ENCODE assay signal across 11 mouse cellular contexts in genomic region chr9:63697606-63698005, GRCm38 (mm10).
DNase-seq lines count a peak whose midpoint lies in the region; ATAC-seq and TF ChIP-seq lines count a peak whose summit lies in the region.
"Had no signal": no experiment of that assay in that cellular context is flagged by ENCODE, and none has a peak within 500 bp of the region (broad histone marks: within the 10 kb centered on the region; RNA-seq: fewer than 3 reads in every experiment).

No protein-coding gene starts in this region.

- TF ChIP-seq EP300 in MEL (IDR thresholded peaks at IDR 0.05; ENCODE audit: low read depth in 1 of 2, low read length in 2 of 2): peak; percentile 11 to 61; a peak in 2 of 4 replicates

- no peak overlapping the region for H3K4me2 ChIP-seq in forebrain, embryonic 15.5 days (replicated peaks)
- no peak overlapping the region for H3K4me2 ChIP-seq in limb, embryonic 14.5 days (replicated peaks; ENCODE audit: low read depth, low read length, severe bottlenecking)
- H3K4me2 ChIP-seq: limb, embryonic 15.5 days had no signal

- no peak overlapping the region for H3K4me3 ChIP-seq in forebrain, embryonic 10.5 days
- H3K4me3 ChIP-seq in forebrain, embryonic 15.5 days: no peak overlapping the region
- no peak overlapping the region for H3K4me3 ChIP-seq in kidney, adult 2 months (ENCODE audit: insufficient read depth, low read depth, low read length)
- 0 out of 4 replicates have a peak overlapping the region, but pooled peaks of 1 of the 2 experiments have one; percentile 8 for H3K4me3 ChIP-seq in MEL (ENCODE audit: control insufficient read depth in 1 of 2, insufficient read depth in 1 of 2, low read depth in 2 of 2, low read length in 2 of 2)
- no peak overlapping the region for H3K4me3 ChIP-seq in limb, embryonic 14.5 days (replicated peaks; ENCODE audit: low read length)
- H3K4me3 ChIP-seq: limb, embryonic 15.5 days had no signal

- no peak overlapping the region for H3K9ac ChIP-seq in forebrain, embryonic 15.5 days (replicated peaks)
- H3K9ac ChIP-seq in MEL (ENCODE audit: control insufficient read depth, low read depth, low read length, poor library complexity, severe bottlenecking): peak overlapping the region; percentile 47
- H3K9ac ChIP-seq in limb, embryonic 14.5 days (ENCODE audit: low read depth, low read length, severe bottlenecking): peak overlapping the region; percentile 16; the same call in 1 of the 2 replicates
- H3K9ac ChIP-seq: limb, embryonic 15.5 days had no signal

- 55% methylated on average over 5 of the region's 5 CpGs for WGBS in forebrain, embryonic 10.5 days
- 42% methylated on average over 5 of the region's 5 CpGs for WGBS in forebrain, embryonic 15.5 days
- WGBS in kidney, adult 2 months: 65% methylated on average over 5 of the region's 5 CpGs
- WGBS in limb, embryonic 14.5 days: 48% methylated on average over 5 of the region's 5 CpGs

- no peaks in the 10 kb centered on the region for H3K27me3 ChIP-seq in forebrain, embryonic 10.5 days (ENCODE audit: poor library complexity, severe bottlenecking)
- H3K27me3 ChIP-seq in forebrain, embryonic 15.5 days: no peaks in the 10 kb centered on the region
- no peaks in the 10 kb centered on the region for H3K27me3 ChIP-seq in kidney, adult 2 months (replicated peaks; ENCODE audit: control insufficient read depth, insufficient read depth, low read length)
- no peaks in the 10 kb centered on the region for H3K27me3 ChIP-seq in MEL (ENCODE audit: control insufficient read depth in 1 of 2, insufficient read depth in 2 of 2, low read length in 2 of 2)
- no peaks in the 10 kb centered on the region for H3K27me3 ChIP-seq in limb, embryonic 14.5 days (ENCODE audit: control insufficient read depth, insufficient read depth, low read length)
- H3K27me3 ChIP-seq: limb, embryonic 15.5 days had no signal

- TF ChIP-seq CTCF in kidney, adult 2 months (conservative IDR thresholded peaks at IDR 0.05; ENCODE audit: insufficient read depth, insufficient read length, low read depth, low read length): no peak
- no peak for TF ChIP-seq CTCF in MEL (IDR thresholded peaks at IDR 0.05 in 2 of 3, conservative IDR thresholded peaks at IDR 0.05 in 1 of 3; ENCODE audit: control insufficient read depth in 1 of 3, insufficient read depth in 1 of 3, low read depth in 2 of 3, low read length in 3 of 3, poor library complexity in 1 of 3, severe bottlenecking in 1 of 3)

- peaks cover 68% of the 10 kb centered on the region for H3K4me1 ChIP-seq in forebrain, embryonic 10.5 days
- peaks cover 7% of the 10 kb centered on the region; the same call in 1 of the 2 replicates for H3K4me1 ChIP-seq in forebrain, embryonic 15.5 days
- peaks cover 32% of the 10 kb centered on the region for H3K4me1 ChIP-seq in kidney, adult 2 months (ENCODE audit: control insufficient read depth, insufficient read depth, low read length)
- peaks cover 12 to 39% of the 10 kb centered on the region in 2 experiments for H3K4me1 ChIP-seq in MEL (ENCODE audit: control insufficient read depth in 1 of 2, insufficient read depth in 2 of 2, low read length in 2 of 2)
- peaks cover 53% of the 10 kb centered on the region for H3K4me1 ChIP-seq in limb, embryonic 14.5 days (ENCODE audit: control insufficient read depth, insufficient read depth, low read length)

- peak overlapping the region; percentile 76 for H3K27ac ChIP-seq in forebrain, embryonic 10.5 days
- H3K27ac ChIP-seq in forebrain, embryonic 15.5 days (replicated peaks): no peak overlapping the region
- 0 out of 2 replicates have a peak overlapping the region, but pooled peaks have one; percentile 3 for H3K27ac ChIP-seq in kidney, adult 2 months (ENCODE audit: insufficient read depth, low read depth, low read length)
- peak overlapping the region; percentile 38 for H3K27ac ChIP-seq in MEL (ENCODE audit: control insufficient read depth, low read depth, low read length)
- no peak overlapping the region; the same call in 1 of the 2 replicates for H3K27ac ChIP-seq in limb, embryonic 14.5 days (replicated peaks; ENCODE audit: low read depth, low read length)
- H3K27ac ChIP-seq: limb, embryonic 15.5 days had no signal

- TF ChIP-seq POLR2A in kidney, adult 2 months (IDR thresholded peaks at IDR 0.05; ENCODE audit: low read depth, low read length): no peak
- no peak for TF ChIP-seq POLR2A in MEL (IDR thresholded peaks at IDR 0.05; ENCODE audit: control insufficient read depth in 1 of 2, insufficient read depth in 1 of 2, low read depth in 1 of 2, low read length in 2 of 2, poor library complexity in 1 of 2)
- no peak for TF ChIP-seq POLR2A in limb, embryonic 14.5 days (IDR thresholded peaks at IDR 0.05; ENCODE audit: borderline replicate concordance, extremely low read depth, insufficient read depth, insufficient read length)

- no peak for DNase-seq in forebrain, embryonic 10.5 days (ENCODE audit: extremely low spot score, low spot score)
- DNase-seq in kidney, adult 2 months: no peak
- DNase-seq in kidney, adult 11 months: no peak
- peak; percentile 72 for DNase-seq in MEL (ENCODE audit: low read depth, low spot score)
- no peak for DNase-seq in limb, embryonic 14.5 days (ENCODE audit: low spot score)
- no peak for DNase-seq in embryo, embryonic 10.5 days (ENCODE audit: low spot score)
- DNase-seq in left cerebral cortex, adult 9 months (ENCODE audit: low spot score in 2 of 2): no peak
- DNase-seq: cerebellum, postnatal 14 days; gastrocnemius, postnatal 10 days had no signal

- ATAC-seq in forebrain, embryonic 15.5 days (replicated peaks): no peak
- no peak for ATAC-seq in limb, embryonic 14.5 days (ENCODE audit: low FRiP score, low read depth)

- H3K9me3 ChIP-seq in forebrain, embryonic 10.5 days: no peaks in the 10 kb centered on the region
- no peaks in the 10 kb centered on the region for H3K9me3 ChIP-seq in forebrain, embryonic 15.5 days
- H3K9me3 ChIP-seq in MEL (replicated peaks; ENCODE audit: insufficient read depth, low read length): no peaks in the 10 kb centered on the region
- H3K9me3 ChIP-seq in limb, embryonic 14.5 days (ENCODE audit: control insufficient read depth, low read length): no peaks in the 10 kb centered on the region
- H3K9me3 ChIP-seq: limb, embryonic 15.5 days had no signal

- no peak for TF ChIP-seq RAD21 in MEL (IDR thresholded peaks at IDR 0.05; ENCODE audit: low read depth, low read length)

- H3K36me3 ChIP-seq in forebrain, embryonic 10.5 days (replicated peaks): peaks cover 12% of the 10 kb centered on the region
- H3K36me3 ChIP-seq in forebrain, embryonic 15.5 days: no peaks in the 10 kb centered on the region
- H3K36me3 ChIP-seq in kidney, adult 2 months (ENCODE audit: control insufficient read depth, insufficient read depth, low read length): no peaks in the 10 kb centered on the region
- peaks cover 0 to 25% of the 10 kb centered on the region in 2 experiments; a peak in 2 of 4 replicates for H3K36me3 ChIP-seq in MEL (ENCODE audit: control insufficient read depth in 1 of 2, insufficient read depth in 2 of 2, low read length in 2 of 2)
- no peaks in the 10 kb centered on the region; the same call in 1 of the 2 replicates for H3K36me3 ChIP-seq in limb, embryonic 14.5 days (ENCODE audit: control insufficient read depth, insufficient read depth, low read length)
- H3K36me3 ChIP-seq: limb, embryonic 15.5 days had no signal

- H3K79me2 ChIP-seq in MEL (ENCODE audit: control insufficient read depth, insufficient read depth, low read length, poor library complexity): no peaks in the 10 kb centered on the region

TF ChIP-seq in MEL, 35 proteins besides CTCF, POLR2A, EP300 and RAD21:
- TF ChIP-seq JUND (IDR thresholded peaks at IDR 0.05; ENCODE audit: low read depth, low read length) (no peak), TBP (IDR thresholded peaks at IDR 0.05; ENCODE audit: low read depth, low read length) (peak; percentile 46; the same call in 1 of the 2 replicates), GATA1 (IDR thresholded peaks at IDR 0.05; ENCODE audit: low read depth, low read length) (peak; percentile 66; the same call in 1 of the 2 replicates), USF2 (IDR thresholded peaks at IDR 0.05; ENCODE audit: borderline replicate concordance in 1 of 2, insufficient read depth in 1 of 2, low read depth in 1 of 2, low read length in 2 of 2) (no peak), RCOR1 (IDR thresholded peaks at IDR 0.05; ENCODE audit: low read depth, low read length) (peak; percentile 41; the same call in 1 of the 2 replicates), HCFC1 (IDR thresholded peaks at IDR 0.05; ENCODE audit: low read depth, low read length) (no peak), MXI1 (IDR thresholded peaks at IDR 0.05; ENCODE audit: low read depth, low read length) (no peak), GABPA (IDR thresholded peaks at IDR 0.05; ENCODE audit: low read depth, low read length) (no peak), TAL1 (IDR thresholded peaks at IDR 0.05; ENCODE audit: low read length) (peak; percentile 70), ZKSCAN1 (IDR thresholded peaks at IDR 0.05; ENCODE audit: low read depth, low read length) (no peak), E2F4 (IDR thresholded peaks at IDR 0.05; ENCODE audit: borderline replicate concordance, low read depth, low read length) (no peak), MYC (IDR thresholded peaks at IDR 0.05; ENCODE audit: low read depth, low read length) (no peak), MAZ (IDR thresholded peaks at IDR 0.05; ENCODE audit: low read depth, low read length) (no peak)

Comparison
In these comparisons a context has a peak if more than half of its experiments do, and no peak if none do; other contexts are left out.
1. H3K27ac ChIP-seq: peak in forebrain, embryonic 10.5 days (single experiment), kidney, adult 2 months (single experiment) and MEL (single experiment); none in forebrain, embryonic 15.5 days (single experiment) and limb, embryonic 14.5 days (single experiment).